Mouse (Mus musculus): ENCODE results near the gene Zfp948. TPM values are rescaled to one million over a fixed set of nuclear protein-coding genes. Genes with fewer than 3 reads are reported as not detected.

Gene Zfp948
- polyA plus RNA-seq, 1 experiment from 2014 or later = 4.1 TPM

Other genes starting within 250 kb of the Zfp948 start
- gene Zfp677, start 183.3 kb upstream of the Zfp948 start, polyA plus RNA-seq (2015; fragmentation: Nextera tagmentation; extraction: Ambion mirVana) = 0.60 and 0.61 TPM in 2 replicates
- gene Zfp54, start 143.8 kb upstream of the Zfp948 start, polyA plus RNA-seq (2015; fragmentation: Nextera tagmentation; extraction: Ambion mirVana) = 1.6 and 1.9 TPM in 2 replicates
- gene Zfp51, start 116.6 kb upstream of the Zfp948 start, polyA plus RNA-seq (2015; fragmentation: Nextera tagmentation; extraction: Ambion mirVana) = 6.1 and 6.3 TPM in 2 replicates
- gene Zfp53, start 78.0 kb upstream of the Zfp948 start, polyA plus RNA-seq (2015; fragmentation: Nextera tagmentation; extraction: Ambion mirVana) = 3.0 and 3.6 TPM in 2 replicates
- gene Zfp52, start 31.5 kb upstream of the Zfp948 start, polyA plus RNA-seq (2015; fragmentation: Nextera tagmentation; extraction: Ambion mirVana) = 0.83 and 0.94 TPM in 2 replicates
- gene Zfp983, start 83.6 kb downstream of the Zfp948 start, polyA plus RNA-seq (2015; fragmentation: Nextera tagmentation; extraction: Ambion mirVana) = 0.89 and 1.0 TPM in 2 replicates
- gene Gm10226, start 124.9 kb downstream of the Zfp948 start, polyA plus RNA-seq (2015; fragmentation: Nextera tagmentation; extraction: Ambion mirVana) = 3.5 and 3.9 TPM in 2 replicates
- gene Zfp760, start 140.7 kb downstream of the Zfp948 start, polyA plus RNA-seq (2015; fragmentation: Nextera tagmentation; extraction: Ambion mirVana) = 3.5 and 3.8 TPM in 2 replicates
- gene Zfp229, start 163.8 kb downstream of the Zfp948 start, polyA plus RNA-seq (2015; fragmentation: Nextera tagmentation; extraction: Ambion mirVana) = 1.4 and 1.8 TPM in 2 replicates